In genomic region chr16:24192013-24192412, GRCm38 (mm10) we compare ENCODE assay signal across 28 mouse cellular contexts.
DNase-seq lines count a peak whose midpoint lies in the region; ATAC-seq and TF ChIP-seq lines count a peak whose summit lies in the region.
"Had no signal": no experiment of that assay in that cellular context is flagged by ENCODE, and none has a peak within 500 bp of the region (broad histone marks: within the 10 kb centered on the region; RNA-seq: fewer than 3 reads in every experiment).

No protein-coding gene starts in this region.

- no peak overlapping the region for H3K4me2 ChIP-seq in midbrain, embryonic 16.5 days (ENCODE audit: low read length)
- H3K4me2 ChIP-seq: embryonic facial prominence, embryonic 12.5 days; heart, embryonic 12.5 days; hindbrain, embryonic 13.5 days; neural tube, embryonic 15.5 days had no signal

- TF ChIP-seq CTCF in heart, adult 2 months (IDR thresholded peaks at IDR 0.05): no peak

- H3K36me3 ChIP-seq in heart, adult 2 months (ENCODE audit: control insufficient read depth, insufficient read depth, low read length): no peaks in the 10 kb centered on the region
- no peaks in the 10 kb centered on the region for H3K36me3 ChIP-seq in midbrain, embryonic 16.5 days (ENCODE audit: control insufficient read depth, insufficient read depth, low read length)
- H3K36me3 ChIP-seq: embryonic facial prominence, embryonic 12.5 days; heart, embryonic 12.5 days; hindbrain, embryonic 13.5 days; neural tube, embryonic 15.5 days had no signal

- no peak overlapping the region for H3K4me3 ChIP-seq in heart, adult 2 months
- H3K4me3 ChIP-seq in midbrain, embryonic 16.5 days (ENCODE audit: low read depth, low read length): no peak overlapping the region
- H3K4me3 ChIP-seq: embryonic facial prominence, embryonic 12.5 days; heart, embryonic 12.5 days; hindbrain, embryonic 13.5 days; neural tube, embryonic 15.5 days had no signal

- no peaks in the 10 kb centered on the region for H3K79me2 ChIP-seq in heart, adult 2 months (replicated peaks; ENCODE audit: control insufficient read depth, insufficient read depth, low read length)

- TF ChIP-seq EP300 in heart, adult 2 months (IDR thresholded peaks at IDR 0.05; ENCODE audit: insufficient read depth, low read depth, low read length): no peak

- H3K27ac ChIP-seq in heart, adult 2 months: peak overlapping the region; percentile 12
- H3K27ac ChIP-seq in midbrain, embryonic 16.5 days (ENCODE audit: low read length): no peak overlapping the region
- H3K27ac ChIP-seq: embryonic facial prominence, embryonic 12.5 days; hindbrain, embryonic 13.5 days; liver, embryonic 14.5 days; macrophage; neural tube, embryonic 15.5 days had no signal

- 48% methylated on average over 1 of the region's 1 CpGs for WGBS in heart, adult 2 months
- 100% methylated on average over 1 of the region's 1 CpGs for WGBS in midbrain, embryonic 16.5 days

- H3K9me3 ChIP-seq in midbrain, embryonic 16.5 days (replicated peaks; ENCODE audit: control insufficient read depth, low read length, poor library complexity, severe bottlenecking): no peaks in the 10 kb centered on the region
- H3K9me3 ChIP-seq: embryonic facial prominence, embryonic 12.5 days; heart, embryonic 12.5 days; hindbrain, embryonic 13.5 days; neural tube, embryonic 15.5 days had no signal

- H3K27me3 ChIP-seq in heart, adult 2 months (ENCODE audit: control insufficient read depth, insufficient read depth, low read length): no peaks in the 10 kb centered on the region
- H3K27me3 ChIP-seq in midbrain, embryonic 16.5 days (ENCODE audit: control insufficient read depth, insufficient read depth, low read depth, low read length): no peaks in the 10 kb centered on the region
- H3K27me3 ChIP-seq: embryonic facial prominence, embryonic 12.5 days; heart, embryonic 12.5 days; hindbrain, embryonic 13.5 days; neural tube, embryonic 15.5 days had no signal

- DNase-seq in cerebellum, adult 11-12 months: peak; percentile 37
- no peak for DNase-seq in heart, adult 2 months
- DNase-seq in heart, postnatal 4 days: no peak
- DNase-seq in retina, postnatal 1 day: peak; percentile 43
- DNase-seq in retina, embryonic 14.5 days (ENCODE audit: low spot score): no peak
- DNase-seq in spleen, postnatal 14 days (ENCODE audit: low spot score in 2 of 2): no peak
- DNase-seq: adrenal gland, adult 8-10 months; embryo, embryonic 11 days; kidney, adult 9 months; kidney, postnatal 10 days; layer of hippocampus, postnatal 36 days; left cerebral cortex, postnatal 4 days; lung, adult 2 months; lung, postnatal 10 days; midbrain, embryonic 14.5 days; right cerebral cortex, postnatal 4 days; thymus, adult 2 months; thymus, postnatal 36 days had no signal

- H3K9ac ChIP-seq in heart, adult 2 months (ENCODE audit: low read depth, low read length): no peak overlapping the region
- no peak overlapping the region for H3K9ac ChIP-seq in midbrain, embryonic 16.5 days (ENCODE audit: low read depth, low read length)
- H3K9ac ChIP-seq: embryonic facial prominence, embryonic 12.5 days; heart, embryonic 12.5 days; hindbrain, embryonic 13.5 days; liver, embryonic 14.5 days; neural tube, embryonic 15.5 days had no signal

- ATAC-seq in cerebellum, adult (ENCODE audit: insufficient number of reproducible peaks, low FRiP score, low TSS enrichment): no peak
- no peak for ATAC-seq in midbrain, embryonic 16.5 days
- ATAC-seq: forebrain, embryonic 14.5 days; intestine, postnatal 0 days had no signal

- TF ChIP-seq POLR2A in heart, adult 2 months (IDR thresholded peaks at IDR 0.05; ENCODE audit: insufficient read depth, low read depth, low read length): no peak

- intact Hi-C loops in heart, adult 2 months (cut with DNase I): loop anchor here (5.0 kb wide), 1 partner anchor 45 kb away; no protein-coding TSS in a partner anchor

- peaks cover 2% of the 10 kb centered on the region for H3K4me1 ChIP-seq in heart, adult 2 months (ENCODE audit: control insufficient read depth, insufficient read depth, low read length)
- no peaks in the 10 kb centered on the region for H3K4me1 ChIP-seq in midbrain, embryonic 16.5 days (ENCODE audit: control insufficient read depth, insufficient read depth, low read length)
- H3K4me1 ChIP-seq: embryonic facial prominence, embryonic 12.5 days; hindbrain, embryonic 13.5 days; neural tube, embryonic 15.5 days had no signal

Comparison
In these comparisons a context has a peak if more than half of its experiments do, and no peak if none do; other contexts are left out.
1. DNase-seq: peak in cerebellum, adult 11-12 months (single experiment) and retina, postnatal 1 day (single experiment); none in heart, adult 2 months (0 of 2), heart, postnatal 4 days (single experiment), retina, embryonic 14.5 days (single experiment) and spleen, postnatal 14 days (0 of 2).